Mouse (Mus musculus): Measurements from ENCODE around the gene Akap10. TPM values are rescaled to one million over a fixed set of nuclear protein-coding genes. Genes with fewer than 3 reads are reported as not detected.

Gene Akap10
- polyA plus RNA-seq, 1 experiment, result 13.3 TPM

Other genes with a start within 250 kb of the Akap10 start
- gene Fam83g, start 246.2 kb downstream of the Akap10 start, polyA plus RNA-seq (2012; rRNA removed), result 2.6 and 3.7 TPM in 2 replicates
- 0.09 and 0.14 TPM in 2 replicates for gene Slc5a10, start 209.4 kb downstream of the Akap10 start, polyA plus RNA-seq (2012; rRNA removed)
- gene Prpsap2, start 168.2 kb downstream of the Akap10 start, polyA plus RNA-seq (2012; rRNA removed), result 23.9 and 24.1 TPM in 2 replicates
- 55.6 and 70.1 TPM in 2 replicates for gene Ulk2, start 75.2 kb downstream of the Akap10 start, polyA plus RNA-seq (2012; rRNA removed)
- gene Specc1, start 26.5 kb upstream of the Akap10 start, polyA plus RNA-seq (2012; rRNA removed), result 3.0 TPM in 2 replicates